Mouse (Mus musculus) testis, adult 2 months (tissue): Measurements from ENCODE around the gene Mcm6.

ENCODE experiments used
- CTCF ChIP-seq: fragments of 200-500 bp; IDR thresholded peaks from 2 replicates; pipeline ENCODE4 v1.5.1; 2012; ENCODE audit warnings: low read depth, mild to moderate bottlenecking, inconsistent platforms, low read length, moderate library complexity; ENCODE audit not compliant: control insufficient read depth, insufficient read depth, insufficient replicate concordance
- POLR2A ChIP-seq: fragments of 200-500 bp; IDR thresholded peaks from 2 replicates; pipeline ENCODE4 v1.6.1; 2012; ENCODE audit warnings: low read depth, mild to moderate bottlenecking, inconsistent platforms, low read length, moderate library complexity; ENCODE audit not compliant: control insufficient read depth

- TF ChIP-seq CTCF (no peak), POLR2A (no peak)
Observed at GRCm38 (mm10) chr1:128376841-128377240, 17.4 kb upstream of the Mcm6 start.
